Mouse (Mus musculus) adrenal gland, postnatal 10 days (tissue): ENCODE data around the gene Hmcn1. TPM values are rescaled to one million over a fixed set of nuclear protein-coding genes. Genes with fewer than 3 reads are reported as not detected.

Experiments
- DNase-seq: peaks from one replicate; pipeline ENCODE4 v3.0.0; 2021; ENCODE audit warnings: mixed read lengths
- total RNA-seq, 2 experiments: library from RNA; stranded (reverse); gene quantifications; 2 replicates each; pipeline ENCODE4 v1.2.3; 2021

Gene Hmcn1
- total RNA-seq, 2 experiments from 2014 or later = 5.9 to 11.2 TPM

DNA sequence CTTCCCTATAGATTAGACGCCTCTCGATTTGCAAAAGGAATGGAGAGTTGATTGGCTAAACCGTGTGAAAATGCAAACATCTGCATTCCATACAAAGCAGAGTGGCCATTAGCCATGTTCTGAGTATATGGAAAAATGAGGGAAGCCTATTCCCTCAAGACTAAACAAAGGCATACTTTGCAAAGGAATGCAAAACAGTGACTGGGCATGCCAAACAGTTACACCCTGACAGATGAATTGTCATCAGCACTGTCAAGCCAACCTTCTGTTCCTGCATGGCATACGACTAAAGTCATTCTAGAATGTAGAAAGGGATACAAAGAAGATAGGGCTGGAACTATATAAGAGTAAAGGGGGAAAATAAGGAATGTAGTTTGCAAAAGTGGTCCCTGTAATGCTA lies 115.3 kb downstream of the Hmcn1 start:
- DNase-seq = no peak

DNA sequence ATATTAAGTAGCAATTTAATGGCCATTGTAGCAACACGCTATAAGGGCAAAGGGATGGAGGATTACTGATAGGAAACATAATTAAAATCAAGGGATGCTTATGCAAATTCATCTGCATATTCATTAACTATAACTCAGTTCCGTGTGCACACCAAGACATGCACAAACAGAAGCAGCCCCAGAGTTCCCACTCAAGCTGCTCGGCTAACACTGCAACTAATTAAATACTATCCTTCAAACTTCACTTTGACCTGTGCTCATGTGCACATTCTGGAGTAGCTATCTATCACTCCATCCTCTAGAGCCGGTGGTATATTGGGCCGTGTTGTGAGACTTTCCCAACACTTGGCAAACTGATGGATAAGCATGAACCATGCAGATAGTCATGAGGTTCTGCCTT lies 119.2 kb downstream of the Hmcn1 start:
- no peak for DNase-seq

DNA sequence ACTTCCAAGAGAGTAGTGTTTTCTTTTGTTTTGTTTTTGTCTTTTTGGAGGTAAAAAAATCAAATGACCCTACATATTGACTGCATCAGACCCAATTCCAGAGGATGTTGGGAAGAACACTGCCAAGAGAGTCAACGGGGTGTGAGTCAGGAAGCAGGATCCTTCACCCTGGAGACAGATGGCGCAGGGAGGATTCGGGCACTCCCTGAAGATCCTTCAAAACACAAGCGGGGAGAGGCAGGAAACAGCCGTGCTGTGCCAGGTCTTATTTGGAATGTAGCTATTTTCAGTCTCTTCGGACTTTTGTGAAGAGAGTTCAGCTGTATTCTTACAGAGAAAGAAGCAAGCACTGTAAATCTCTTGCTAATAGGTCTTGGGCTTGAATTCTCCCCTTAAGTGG lies 120.0 kb downstream of the Hmcn1 start:
- DNase-seq = peak; percentile 42

DNA sequence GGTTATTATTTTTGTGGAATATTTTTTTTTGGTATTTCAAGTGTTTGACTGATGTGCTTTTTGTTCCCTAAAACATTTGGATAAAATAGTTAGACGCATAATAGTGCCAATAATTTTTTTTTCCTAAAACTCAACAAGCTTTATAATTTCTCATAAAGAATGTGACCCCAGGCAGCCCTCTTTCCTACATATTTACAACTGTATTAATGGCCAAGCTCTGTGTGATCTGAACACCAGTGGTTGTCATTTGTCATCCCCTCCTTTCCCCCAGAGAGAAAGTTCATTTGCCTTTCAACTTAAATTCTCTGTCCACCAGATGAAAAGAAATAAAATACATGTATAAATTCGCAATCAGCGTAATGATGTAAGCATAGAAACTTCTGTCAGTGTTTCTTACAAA lies 121.1 kb downstream of the Hmcn1 start:
- DNase-seq = no peak

DNA sequence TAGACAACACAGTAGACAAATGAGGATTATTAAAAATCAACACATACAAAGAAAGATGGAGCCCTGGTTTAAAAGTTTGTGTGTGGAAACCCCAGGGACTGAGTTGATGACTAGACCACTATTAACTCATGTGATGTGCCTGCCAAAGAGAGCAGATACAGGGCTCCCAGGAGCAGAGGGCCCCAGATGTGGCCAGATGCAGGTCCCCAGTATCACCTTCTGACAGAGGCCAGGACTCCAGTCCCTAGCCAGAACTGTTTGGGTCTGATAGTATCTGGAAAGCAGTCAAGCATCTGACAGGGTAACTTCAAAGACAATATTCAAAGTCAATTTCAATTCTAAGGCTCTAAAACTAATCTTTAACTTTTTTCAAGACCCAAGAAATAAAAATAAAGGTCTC lies 124.0 kb downstream of the Hmcn1 start:
- DNase-seq = no peak

DNA sequence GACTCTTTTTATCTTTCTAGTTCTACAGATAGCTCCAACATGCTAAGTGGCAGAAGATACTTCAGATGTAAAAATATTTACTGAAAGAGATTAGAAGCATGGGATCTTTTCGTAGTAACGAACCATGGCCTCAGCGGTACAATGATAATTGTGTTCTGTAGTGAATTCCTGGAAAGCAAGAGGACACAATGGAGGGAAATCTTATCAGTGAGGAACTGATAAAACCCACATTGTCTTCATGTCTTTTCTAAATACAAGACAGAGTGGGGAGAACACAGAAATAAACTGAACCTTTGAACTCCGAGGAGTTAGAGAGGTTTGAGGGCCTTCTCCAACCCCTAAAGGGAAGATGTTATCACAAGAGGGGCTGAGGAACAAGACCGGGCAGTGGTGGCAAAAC lies 126.6 kb downstream of the Hmcn1 start:
- DNase-seq = no peak

DNA sequence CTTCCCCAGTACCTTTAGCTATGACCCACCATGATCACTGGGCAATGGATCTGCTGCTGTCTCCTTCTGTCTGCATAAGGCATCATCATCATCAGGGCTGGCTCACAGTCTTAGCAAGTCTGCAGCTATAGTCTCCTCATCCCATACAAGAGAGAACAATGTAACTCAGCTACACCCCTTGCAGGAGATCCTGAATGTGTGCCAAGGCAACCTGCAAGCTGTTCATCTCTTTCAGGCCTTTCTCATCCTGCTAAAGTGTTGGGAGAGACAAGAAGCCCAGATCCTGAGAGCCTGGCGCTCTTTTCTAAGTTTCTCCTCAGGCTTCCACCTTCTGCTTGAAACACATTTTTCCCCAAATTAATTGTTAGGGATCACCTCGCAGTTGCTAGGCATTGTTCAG lies 135.5 kb downstream of the Hmcn1 start:
- no peak for DNase-seq

DNA sequence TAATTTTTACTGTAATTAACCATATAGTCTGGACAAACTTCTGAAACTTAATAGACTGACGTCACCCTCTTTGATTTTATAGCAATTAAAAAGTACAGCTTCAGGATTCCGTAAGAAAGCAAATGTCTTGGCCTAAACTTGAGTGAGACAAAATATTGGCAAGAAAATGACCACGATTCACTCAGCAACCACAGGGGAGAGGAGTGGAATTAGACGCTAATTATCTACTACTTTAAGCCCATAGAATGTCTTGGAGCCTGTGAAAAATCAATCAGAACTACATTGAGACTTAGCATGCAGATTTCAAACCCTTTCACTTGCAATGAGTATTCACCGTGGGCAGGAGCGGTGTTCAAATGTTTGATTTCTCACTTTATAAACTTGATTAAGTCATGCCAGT lies 159.8 kb downstream of the Hmcn1 start:
- no peak for DNase-seq

DNA sequence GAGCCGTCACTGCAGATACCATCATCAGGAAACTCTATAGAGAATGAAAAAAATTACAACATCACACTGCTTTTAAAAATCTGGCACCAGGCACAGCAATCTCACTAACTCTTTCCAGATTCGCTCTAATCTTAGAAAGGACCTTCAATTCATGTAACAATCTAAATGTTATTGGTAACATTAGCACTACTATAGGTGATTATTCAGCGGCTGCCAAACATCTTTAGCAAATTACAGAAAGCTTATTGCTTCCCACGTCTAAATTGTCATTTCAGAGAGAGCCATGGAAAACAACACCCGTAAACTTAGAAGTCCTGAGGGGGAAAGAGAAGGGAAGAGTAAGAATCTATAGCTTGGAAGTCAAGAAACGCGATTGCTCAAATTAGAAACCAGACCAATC lies 163.4 kb downstream of the Hmcn1 start:
- DNase-seq = no peak

DNA sequence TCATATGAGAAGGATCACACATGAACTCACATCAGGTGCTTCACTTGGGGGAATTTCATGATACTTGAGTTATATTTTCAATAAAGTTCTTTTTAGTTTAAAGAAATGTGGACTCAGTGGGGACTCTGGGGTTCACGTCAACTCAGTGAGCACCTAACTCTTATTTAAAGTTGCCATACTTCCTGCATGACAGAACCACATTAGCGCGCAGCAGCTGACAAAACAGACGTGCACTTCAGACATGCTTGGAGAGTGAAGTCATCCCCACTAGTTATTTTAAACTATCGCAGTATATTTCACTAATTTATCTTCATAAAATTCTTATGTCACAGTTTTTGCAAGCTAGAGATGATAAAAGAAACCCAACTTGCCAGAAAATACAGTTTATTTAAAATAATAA lies 166.1 kb downstream of the Hmcn1 start:
- no peak for DNase-seq

DNA sequence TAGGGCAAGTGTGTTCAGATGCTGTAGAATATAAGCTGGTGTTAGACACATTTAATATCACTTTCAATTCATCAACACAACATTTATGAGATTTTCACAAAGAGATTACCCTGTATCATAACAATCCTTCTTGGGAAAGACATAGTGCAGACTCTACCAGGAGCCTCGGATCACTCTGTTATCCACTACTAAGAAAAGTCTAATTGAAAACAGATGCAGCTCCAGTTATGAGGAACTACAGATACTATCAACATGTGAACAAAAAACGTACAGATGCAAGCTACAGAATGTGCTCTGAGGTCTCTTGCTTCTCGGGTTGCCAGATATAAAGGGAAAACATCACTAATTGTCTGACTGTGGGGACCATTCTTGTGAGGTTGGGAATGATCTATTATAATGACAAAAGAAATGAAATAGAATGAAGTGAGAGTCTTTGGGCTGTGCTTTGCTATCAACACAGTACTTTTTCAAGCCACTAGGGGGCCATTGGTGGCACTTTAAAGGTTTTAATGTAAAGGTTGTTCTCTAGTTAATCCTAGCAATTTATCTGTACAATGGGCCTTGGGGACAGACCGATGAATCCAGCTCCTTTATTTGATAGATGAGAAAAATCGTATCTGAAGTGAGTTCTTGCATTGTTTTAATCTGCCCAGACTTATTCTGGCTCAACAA lies 168.8 kb downstream of the Hmcn1 start:
- DNase-seq = no peak

DNA sequence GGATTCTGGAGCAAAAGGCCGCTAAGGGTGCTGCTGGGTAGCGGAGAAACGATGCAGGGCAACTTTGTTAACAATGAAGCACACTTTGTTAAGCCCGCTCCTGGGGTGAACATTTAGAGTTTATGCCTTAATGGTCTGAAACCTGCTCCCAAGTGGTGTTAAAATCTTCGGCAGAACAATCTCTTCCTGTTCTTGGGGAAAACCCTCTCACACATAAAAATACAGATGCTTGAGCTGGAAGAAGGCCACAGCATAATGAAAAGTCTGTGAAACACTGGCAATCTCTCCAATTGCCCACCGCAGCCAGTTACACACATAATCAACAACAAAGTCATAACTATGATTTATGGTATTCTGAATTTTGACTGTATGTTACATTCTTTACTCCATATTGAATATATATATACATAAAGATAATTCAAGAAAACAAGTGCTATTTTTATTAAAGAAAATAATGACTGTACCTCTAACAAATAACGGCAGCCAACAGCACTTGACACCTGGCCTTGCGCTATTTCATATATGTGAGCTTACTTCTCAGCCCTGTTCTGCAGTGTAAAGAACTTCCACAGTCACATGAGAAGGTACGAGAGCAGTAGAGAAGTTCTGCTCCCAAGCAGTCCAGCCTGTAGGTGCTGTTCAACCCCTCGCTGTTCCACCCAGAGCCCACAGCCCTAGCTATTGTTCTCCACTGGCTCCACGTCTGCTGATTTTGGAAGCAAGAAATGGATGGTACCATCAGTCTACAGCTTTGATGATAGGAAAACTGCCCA lies 177.0 kb downstream of the Hmcn1 start:
- no peak for DNase-seq

DNA sequence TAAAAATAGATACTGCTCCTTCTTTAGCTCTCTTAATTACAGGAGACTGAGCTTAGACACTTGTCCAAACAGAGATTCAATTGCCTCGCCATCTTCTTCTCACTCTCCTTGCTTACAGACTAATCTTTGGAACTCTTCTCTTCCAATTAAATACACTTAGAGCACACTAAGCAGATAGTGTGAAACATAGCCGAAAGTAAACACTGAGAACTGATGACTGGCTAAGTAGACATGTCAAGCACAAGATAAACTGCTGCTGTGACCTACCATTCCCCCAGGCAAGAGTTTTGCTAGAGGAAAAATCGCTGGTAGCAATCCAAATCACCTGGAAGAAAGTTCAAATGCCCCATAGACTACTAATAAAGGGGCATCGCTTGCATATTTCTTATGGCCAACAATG lies 178.3 kb downstream of the Hmcn1 start:
- no peak for DNase-seq

DNA sequence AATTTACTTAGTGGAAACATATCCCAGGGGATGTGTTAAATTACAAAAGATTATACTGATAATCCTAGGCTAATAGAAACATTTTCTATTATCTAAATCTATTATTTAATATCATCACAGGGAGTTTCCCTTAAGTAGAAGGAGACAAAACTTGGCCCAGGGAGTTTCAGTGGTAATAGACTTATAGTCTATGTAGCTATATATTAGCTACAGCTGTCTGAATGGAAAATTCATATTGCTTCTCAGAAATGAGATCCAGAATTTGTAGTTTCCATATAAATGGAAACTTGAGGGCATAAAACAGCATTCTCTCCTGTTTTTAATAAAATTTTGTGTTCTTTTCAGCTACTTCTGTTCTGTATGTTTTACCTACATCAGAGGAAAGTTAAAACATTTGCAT lies 179.9 kb downstream of the Hmcn1 start:
- DNase-seq = no peak

DNA sequence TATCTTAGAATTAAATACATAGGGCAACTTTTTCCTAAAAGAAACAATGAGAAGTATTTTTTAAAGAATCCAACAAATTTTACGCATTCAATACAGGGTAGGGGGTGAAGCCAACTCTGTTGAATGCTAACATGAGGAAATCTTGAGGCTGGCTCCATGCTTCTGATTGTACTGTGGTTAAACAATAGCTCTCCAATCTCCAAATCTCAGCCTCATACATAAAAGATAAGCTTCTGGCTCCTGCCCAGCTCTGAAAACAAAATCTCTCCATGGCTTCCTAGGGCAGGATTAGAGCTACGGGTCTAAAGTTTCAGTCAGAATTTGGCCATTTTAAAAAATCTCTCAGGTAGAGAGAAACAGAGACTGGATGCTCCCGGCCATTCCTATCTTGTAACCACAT lies 186.4 kb downstream of the Hmcn1 start:
- DNase-seq = no peak

DNA sequence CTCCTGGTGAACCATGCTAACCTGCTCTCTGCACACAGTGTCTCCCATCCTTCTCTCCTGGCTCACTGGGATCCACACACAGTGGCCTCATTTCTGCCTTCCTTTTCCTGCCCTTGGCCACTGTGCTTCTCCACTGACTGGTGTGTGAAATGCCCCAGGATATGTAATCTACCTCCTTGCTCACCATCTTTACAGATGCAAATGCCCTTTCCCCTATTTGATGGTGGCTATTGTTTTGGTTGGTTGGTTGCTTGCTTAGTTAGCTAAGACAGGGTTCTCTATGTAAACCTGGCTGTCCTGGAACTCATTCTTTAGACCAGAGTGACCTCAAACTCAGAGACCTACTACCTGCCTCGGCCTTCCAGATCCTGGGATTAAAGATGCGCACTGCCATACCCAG lies 187.8 kb downstream of the Hmcn1 start:
- no peak for DNase-seq

DNA sequence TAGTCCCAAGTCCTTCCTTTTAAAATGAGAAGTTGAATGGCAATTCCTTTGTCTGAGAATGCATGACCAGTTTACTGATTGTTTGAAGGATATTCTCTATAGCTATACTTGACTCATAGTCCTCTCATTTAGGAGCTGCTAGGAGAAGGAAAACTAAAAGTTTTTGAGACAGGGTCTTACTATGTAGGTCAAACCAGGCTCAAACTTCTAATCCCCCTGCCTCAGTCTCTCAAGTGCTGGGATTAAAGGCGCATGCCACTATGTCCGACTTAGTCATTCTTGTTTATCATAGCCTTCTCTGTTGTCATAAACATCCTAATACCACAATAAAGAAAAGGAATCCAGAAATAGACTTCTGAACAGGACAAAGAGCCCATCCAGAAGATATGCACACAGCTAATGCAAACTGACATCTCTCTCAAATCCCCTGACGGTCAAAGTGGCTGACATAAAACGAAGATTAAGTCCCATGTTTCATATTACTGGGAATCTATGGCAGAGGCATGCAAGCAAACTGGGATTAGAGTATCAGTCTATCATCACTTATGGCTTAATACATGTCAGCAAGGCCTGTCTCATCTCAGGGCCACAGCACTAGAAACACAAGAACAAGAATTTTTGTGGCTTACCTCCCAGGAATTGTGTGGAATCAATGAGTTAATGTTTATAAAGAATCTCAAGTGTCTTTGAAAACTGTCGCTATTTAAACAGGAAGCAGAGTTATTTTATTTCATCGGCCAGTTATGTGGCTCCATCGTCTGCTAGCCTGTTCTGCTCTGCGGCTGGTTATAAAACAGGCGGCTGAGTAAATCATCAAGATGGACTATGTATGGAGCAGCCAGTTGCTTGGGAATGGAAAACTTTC lies 188.8 kb downstream of the Hmcn1 start:
- DNase-seq = no peak

DNA sequence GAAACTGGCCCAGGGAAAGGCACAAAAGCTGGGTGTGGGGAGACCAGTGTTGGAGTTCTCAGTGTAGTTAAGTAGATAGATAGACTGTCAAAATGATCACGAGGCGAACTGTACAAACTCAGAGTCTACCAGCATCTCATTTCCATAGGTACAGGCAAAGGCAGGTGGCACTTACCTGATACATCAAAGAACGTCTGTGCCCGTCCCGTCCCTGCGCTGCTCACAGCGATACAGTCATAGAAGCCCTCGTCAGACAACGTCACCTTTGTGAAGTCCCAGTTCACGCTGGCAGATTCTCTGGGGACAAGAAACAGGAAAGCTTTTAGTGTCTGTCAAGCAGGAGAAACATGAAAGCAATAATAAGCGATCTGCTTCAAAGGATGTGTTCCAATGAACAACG lies 190.6 kb downstream of the Hmcn1 start:
- no peak for DNase-seq

DNA sequence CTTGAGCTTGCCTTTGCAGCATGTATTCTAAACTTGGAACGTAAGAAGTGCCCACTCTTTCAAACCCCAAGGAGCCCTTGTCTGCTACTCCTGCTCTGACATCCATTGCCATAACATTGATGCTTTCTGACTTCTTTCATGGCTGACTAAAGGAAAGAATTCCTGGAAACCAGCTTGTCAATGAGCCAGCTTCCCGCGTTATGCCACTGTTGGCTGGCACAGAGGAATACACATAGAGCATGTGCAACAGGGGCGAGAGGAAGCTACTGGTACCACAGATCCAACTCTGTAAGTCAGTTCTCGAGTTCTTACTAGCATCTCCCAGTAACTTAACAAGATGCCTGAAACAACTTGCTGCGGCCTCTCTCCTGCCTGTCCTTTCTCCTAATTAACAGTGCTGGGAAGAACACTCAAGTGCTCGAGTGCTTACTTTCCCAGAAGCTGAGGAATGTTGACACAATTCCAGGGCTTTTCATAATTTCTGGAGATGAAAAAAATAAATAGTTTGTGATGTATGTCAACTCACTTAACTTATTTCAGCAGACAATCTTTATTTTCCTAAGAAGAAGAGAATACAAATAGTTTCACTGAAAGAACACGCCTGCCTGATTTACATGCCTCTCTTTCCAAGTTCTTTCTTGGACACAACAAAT lies 192.5 kb downstream of the Hmcn1 start:
- DNase-seq = no peak

DNA sequence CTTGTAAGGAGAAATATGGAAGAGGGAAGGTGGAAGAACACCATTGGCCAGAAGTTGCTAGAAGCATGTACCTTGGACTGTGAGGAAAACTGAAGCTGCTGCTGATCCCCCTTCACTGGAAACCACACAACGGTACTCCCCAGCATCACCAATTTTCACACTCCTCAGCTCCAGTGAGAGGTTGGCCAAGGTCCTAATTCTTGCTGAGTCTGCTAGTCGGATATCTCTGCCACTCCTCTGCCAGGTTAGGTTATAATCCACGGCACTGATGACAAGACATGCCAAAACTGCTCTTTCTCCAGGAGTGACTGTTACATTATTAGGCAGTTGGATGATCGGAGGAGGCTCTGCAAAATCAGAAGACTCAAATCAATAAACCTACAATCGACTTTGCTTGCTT lies 194.6 kb downstream of the Hmcn1 start:
- DNase-seq = no peak

DNA sequence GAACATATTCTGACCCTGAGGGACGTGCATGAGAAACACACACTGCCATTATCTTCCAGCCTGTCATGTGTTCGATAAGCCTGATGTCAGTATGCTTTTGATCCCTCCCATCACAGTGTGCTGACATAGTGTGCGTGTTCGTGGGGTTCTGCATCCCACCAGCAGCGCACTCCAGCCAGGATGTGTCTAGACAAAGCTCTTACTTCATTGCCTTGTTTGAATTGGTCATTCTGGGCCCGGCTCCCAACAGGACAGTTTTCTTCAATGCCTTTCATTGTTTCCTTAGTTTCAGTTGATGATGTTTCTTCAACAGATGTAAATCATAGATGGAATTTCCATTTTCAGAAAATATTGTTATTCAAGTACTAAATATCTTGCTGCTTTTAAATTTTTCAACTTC lies 206.5 kb downstream of the Hmcn1 start:
- no peak for DNase-seq

DNA sequence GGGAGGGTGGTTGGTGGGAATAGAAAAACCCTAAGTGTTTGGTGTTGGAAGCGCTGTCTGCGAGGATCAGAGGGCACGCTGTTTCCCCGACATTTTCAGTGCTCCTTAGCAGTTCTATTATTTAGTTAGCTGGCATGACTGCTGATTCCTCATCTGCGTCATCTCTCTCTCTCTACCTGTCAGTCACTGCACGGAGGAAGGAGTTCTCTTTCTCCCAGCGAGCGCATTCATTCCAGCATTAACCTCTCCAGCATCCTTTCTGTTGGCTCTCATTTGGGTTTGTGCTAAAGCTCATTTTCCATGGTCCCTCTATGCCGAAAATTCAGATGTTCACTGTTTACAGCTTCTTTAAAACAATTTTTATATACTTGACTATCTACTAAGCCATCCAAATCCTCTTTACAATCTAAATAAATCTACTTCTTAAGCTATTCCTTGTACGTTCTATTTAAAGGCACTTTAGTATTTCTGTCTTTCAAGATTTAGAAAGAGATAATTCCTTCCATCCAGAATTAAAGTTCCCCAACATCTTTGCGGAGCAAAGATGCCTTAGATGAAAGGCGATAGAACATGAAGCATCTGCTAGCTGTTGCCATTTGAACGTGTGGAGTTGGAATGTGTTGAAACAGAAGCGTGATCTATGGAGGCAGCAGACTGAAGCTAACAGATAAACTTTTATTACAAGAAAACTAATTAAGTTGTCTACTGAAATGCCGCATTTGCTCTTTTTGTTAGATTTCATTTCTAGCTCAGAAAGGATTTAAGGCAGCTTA lies 210.0 kb downstream of the Hmcn1 start:
- no peak for DNase-seq
